Mouse (Mus musculus) G1E (cell line): ENCODE results near the gene Trim31.

Experiments
- CTCF ChIP-seq: IDR thresholded peaks from 2 replicates; pipeline ENCODE4 v1.5.1; 2012; ENCODE audit warnings: low read depth, low read length, inconsistent platforms, mixed read lengths
- GATA1 ChIP-seq: IDR thresholded peaks from 2 replicates; pipeline ENCODE4 v1.6.1; 2012; ENCODE audit warnings: borderline replicate concordance, low read length, inconsistent platforms, mixed read lengths

- TF ChIP-seq CTCF, result no peak
- TF ChIP-seq GATA1, result no peak
Observed at GRCm38 (mm10) chr17:36858181-36858580, 39.7 kb upstream of the Trim31 start.
